Mouse (Mus musculus): ENCODE data around the gene Gal3st4.

- TF ChIP-seq POLR2A (IDR thresholded peaks at IDR 0.05; ENCODE audit: low read depth, low read length) (no peak), CTCF (IDR thresholded peaks at IDR 0.05; ENCODE audit: extremely low read depth, insufficient read depth, insufficient read length, insufficient replicate concordance) (no peak)
Measured at GRCm38 (mm10) chr5:138258542-138258941, 14.1 kb downstream of the Gal3st4 start.
